Mouse (Mus musculus) kidney, postnatal 0 days (tissue): Measurements from ENCODE around the gene Pax8. TPM values are rescaled to one million over a fixed set of nuclear protein-coding genes. Genes with fewer than 3 reads are reported as not detected.

ENCODE experiments used
- ATAC-seq: fragments of 200-750 bp; cut with Nextera tagmentation; replicated peaks from 2 replicates; pipeline ENCODE4 v1.8.0; 2017; ENCODE audit warnings: low read depth, moderate number of reproducible peaks, moderate TSS enrichment, moderate library complexity; ENCODE audit not compliant: low FRiP score
- DNase-seq: peaks from one replicate; pipeline ENCODE4 v3.0.0-alpha.2; 2016; ENCODE audit warnings: low spot score
- H3K27ac ChIP-seq: fragments of 300-500 bp; sonication (generic); 2 replicates; pipeline ENCODE4 v1.5.1; 2014; ENCODE audit warnings: mild to moderate bottlenecking
- H3K27me3 ChIP-seq: fragments of 300-500 bp; sonication (generic); 2 replicates; pipeline ENCODE4 v1.6.1; 2014; ENCODE audit warnings: low read length, mixed read lengths; ENCODE audit not compliant: insufficient read depth
- H3K36me3 ChIP-seq: fragments of 300-500 bp; sonication (generic); 2 replicates; pipeline ENCODE4 v1.6.1; 2014; ENCODE audit warnings: low read length, mixed read lengths; ENCODE audit not compliant: insufficient read depth
- H3K4me1 ChIP-seq: fragments of 300-500 bp; sonication (generic); replicated peaks from 2 replicates; pipeline ENCODE4 v1.6.1; 2014; ENCODE audit warnings: antibody characterized with exemption, low read length, mixed read lengths; ENCODE audit not compliant: insufficient read depth
- H3K4me2 ChIP-seq: fragments of 300-500 bp; sonication (generic); 2 replicates; pipeline ENCODE4 v1.6.1; 2014; ENCODE audit warnings: mild to moderate bottlenecking, low read length, moderate library complexity, mixed read lengths
- H3K4me3 ChIP-seq: fragments of 300-500 bp; sonication (generic); replicated peaks from 2 replicates; pipeline ENCODE4 v1.5.1; 2014; ENCODE audit warnings: low read depth, low read length
- H3K9ac ChIP-seq: fragments of 300-500 bp; sonication (generic); 2 replicates; pipeline ENCODE4 v1.6.1; 2014; ENCODE audit warnings: low read depth, low read length
- H3K9me3 ChIP-seq: fragments of 300-500 bp; sonication (generic); replicated peaks from 2 replicates; pipeline ENCODE4 v1.6.1; 2016; ENCODE audit warnings: low read length, inconsistent platforms, mixed read lengths
- CTCF ChIP-seq: IDR thresholded peaks from 2 replicates; pipeline ENCODE4 v1.5.1; 2016; ENCODE audit warnings: antibody characterized with exemption, low read depth, mild to moderate bottlenecking, moderate library complexity
- WGBS: fragments of 180-500 bp; shearing (Covaris S2); extraction: QIAGEN DNeasy Blood & Tissue Kit; methylation state at CpG from one replicate; pipeline ENCODE4 v1.1.7; 2014; 5-methylcytosine and 5-hydroxymethylcytosine counted together
- polyA plus RNA-seq: library from polyadenylated mRNA; unstranded; fragments of >200 nt; fragmentation: Nextera tagmentation; extraction: Ambion mirVana; gene quantifications from 2 replicates; pipeline ENCODE4 v1.2.1, GENCODE M21; 2015

Gene Pax8
- polyA plus RNA-seq, 1 experiment from 2014 or later = 116 TPM

DNA sequence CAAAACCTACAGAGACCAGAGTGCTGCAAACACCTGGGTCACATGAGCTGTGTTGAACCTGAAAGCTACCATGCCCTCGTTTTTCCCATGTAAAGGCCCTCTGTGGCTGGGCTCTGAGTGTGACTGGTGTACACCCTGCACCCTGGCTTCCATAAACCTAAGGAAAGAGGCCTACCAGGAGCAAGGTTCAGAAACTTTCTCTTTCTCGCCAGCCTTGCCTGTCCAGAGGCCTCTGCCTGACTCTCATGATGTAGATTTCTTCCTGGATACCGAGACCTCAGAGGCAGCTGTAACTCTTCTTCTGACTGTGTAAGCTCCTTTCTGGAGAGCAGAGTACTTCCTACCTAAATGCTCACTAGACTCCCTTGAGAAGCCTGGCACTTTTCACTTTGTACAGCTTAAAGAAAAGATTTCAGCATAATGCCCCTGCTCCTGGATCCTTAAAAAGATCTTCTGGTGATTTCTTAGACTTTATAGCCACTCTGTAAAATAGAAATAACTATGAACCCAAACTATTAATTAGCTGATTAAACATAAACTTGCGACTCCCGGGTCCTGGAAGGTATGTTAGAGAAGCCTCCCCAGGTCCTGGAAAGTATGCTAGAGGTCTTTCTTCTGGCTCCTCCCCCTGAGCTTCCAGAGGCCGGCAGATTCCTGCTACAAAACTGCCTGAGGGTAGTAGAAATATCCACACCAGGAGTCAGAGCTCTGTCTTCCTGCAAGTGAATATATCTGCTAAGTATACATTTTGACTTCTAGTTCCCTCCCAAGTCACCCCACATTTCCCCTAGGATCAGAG is 20.1 kb downstream of the Pax8 start:
- TF ChIP-seq CTCF = no peak
- no peaks in the 10 kb centered on the region for H3K27me3 ChIP-seq
- 0 out of 2 replicates have a peak, but pooled peaks cover 8% of the 10 kb centered on the region for H3K36me3 ChIP-seq
- no peaks in the 10 kb centered on the region for H3K9me3 ChIP-seq
- no peak; the same call in 1 of the 2 replicates for ATAC-seq
- H3K27ac ChIP-seq = peak overlapping the region; percentile 86
- peak; percentile 60 for DNase-seq
- H3K4me1 ChIP-seq = peaks cover 32% of the 10 kb centered on the region
- WGBS = 12% methylated on average over 6 of the region's 6 CpGs
- peak overlapping the region; percentile 19; the same call in 1 of the 2 replicates for H3K4me2 ChIP-seq
- 0 out of 2 replicates have a peak overlapping the region, but pooled peaks have one; percentile 14 for H3K9ac ChIP-seq
- H3K4me3 ChIP-seq = no peak overlapping the region

DNA sequence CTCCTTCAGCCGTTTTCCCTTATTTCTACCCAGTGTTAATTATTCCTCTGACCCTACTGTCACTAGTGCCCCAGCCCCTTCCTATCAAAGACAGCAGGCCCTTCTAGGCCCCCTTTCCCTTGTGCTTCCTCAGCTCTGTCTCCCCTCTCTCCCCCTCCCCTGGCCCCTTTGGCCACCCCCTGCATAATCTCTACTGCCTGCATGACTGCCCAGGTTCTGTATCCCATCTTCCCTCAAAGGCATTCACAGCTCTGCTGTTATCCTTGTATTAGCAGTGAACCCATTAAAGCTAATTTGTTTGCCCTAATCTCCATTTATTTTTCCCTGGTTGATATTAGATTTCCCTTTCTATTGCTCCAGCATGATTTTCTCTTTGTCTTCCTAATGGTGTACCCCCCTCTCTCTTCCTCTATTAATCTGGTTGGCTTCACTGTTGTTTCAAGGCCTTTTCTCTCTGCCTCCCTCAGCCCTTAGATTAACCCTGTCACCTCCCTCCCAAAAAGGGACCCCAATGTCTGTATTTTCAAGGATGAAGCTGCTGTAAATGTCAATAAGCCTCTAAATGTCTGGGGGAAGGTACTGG is 20.9 kb downstream of the Pax8 start:
- peaks cover 25% of the 10 kb centered on the region for H3K4me1 ChIP-seq
- no peak overlapping the region for H3K9ac ChIP-seq
- WGBS = 42% methylated on average over 1 of the region's 1 CpGs
- no peaks in the 10 kb centered on the region for H3K27me3 ChIP-seq
- no peaks in the 10 kb centered on the region for H3K9me3 ChIP-seq
- DNase-seq (no peak), ATAC-seq (no peak)
- H3K36me3 ChIP-seq = 0 out of 2 replicates have a peak, but pooled peaks cover 8% of the 10 kb centered on the region
- TF ChIP-seq CTCF = no peak
- H3K4me3 ChIP-seq = no peak overlapping the region
- H3K4me2 ChIP-seq = peak overlapping the region; percentile 19; the same call in 1 of the 2 replicates
- H3K27ac ChIP-seq = peak overlapping the region; percentile 86

DNA sequence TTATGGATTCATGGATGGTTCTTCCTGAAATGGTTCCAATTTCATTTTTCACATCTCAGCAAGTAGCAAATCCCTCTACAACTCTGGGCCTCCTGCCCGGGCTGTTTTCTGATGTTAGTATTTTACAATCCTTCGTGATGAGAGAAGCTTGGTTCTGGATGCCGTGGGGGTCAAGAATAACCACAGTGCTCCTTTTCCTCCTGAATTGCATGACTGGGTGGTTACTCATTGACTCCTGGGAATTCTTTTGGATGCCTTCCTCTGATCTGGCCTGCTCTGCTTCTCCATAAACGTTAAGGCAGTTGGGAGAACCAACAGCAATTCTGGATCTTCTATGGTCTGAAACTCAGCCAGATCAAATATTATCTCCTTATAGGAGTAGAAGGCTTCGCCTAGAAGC is 22.2 kb downstream of the Pax8 start:
- Histone ChIP-seq H3K9ac (no peak overlapping the region), H3K9me3 (no peaks in the 10 kb centered on the region), H3K4me1 (peaks cover 25% of the 10 kb centered on the region), H3K27me3 (no peaks in the 10 kb centered on the region), H3K4me3 (no peak overlapping the region), H3K4me2 (0 out of 2 replicates have a peak overlapping the region, but pooled peaks have one; percentile 10), H3K36me3 (0 out of 2 replicates have a peak, but pooled peaks cover 8% of the 10 kb centered on the region), H3K27ac (peak overlapping the region; percentile 86)
- DNase-seq = peak; percentile 61
- TF ChIP-seq CTCF = no peak
- 45% methylated on average over 5 of the region's 5 CpGs for WGBS
- no peak; the same call in 1 of the 2 replicates for ATAC-seq

DNA sequence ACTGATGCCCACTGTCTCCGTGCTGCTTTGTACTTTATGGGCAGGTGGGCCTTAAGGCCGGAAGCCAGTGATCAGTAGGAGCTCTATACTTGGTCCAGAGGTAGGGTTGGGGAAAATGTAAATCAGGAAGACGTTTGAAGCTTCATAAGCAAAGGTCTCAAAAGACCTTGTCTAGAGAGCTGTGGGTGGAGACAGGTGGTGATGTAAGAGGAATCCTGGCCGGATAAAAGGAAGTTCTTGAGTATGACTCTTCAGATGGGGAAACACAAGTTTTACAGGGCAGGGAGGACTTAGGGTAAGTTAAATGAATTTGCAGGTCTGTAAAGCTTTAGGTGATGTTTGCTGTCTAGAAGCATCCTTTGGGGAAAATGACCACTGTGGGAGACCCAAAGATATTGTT is 26.3 kb downstream of the Pax8 start:
- H3K9me3 ChIP-seq = no peaks in the 10 kb centered on the region
- no peak for ATAC-seq
- no peak overlapping the region for H3K4me3 ChIP-seq
- no peak for TF ChIP-seq CTCF
- no peaks in the 10 kb centered on the region for H3K27me3 ChIP-seq
- 73% methylated on average over 4 of the region's 4 CpGs for WGBS
- 0 out of 2 replicates have a peak, but pooled peaks cover 5% of the 10 kb centered on the region for H3K36me3 ChIP-seq
- H3K27ac ChIP-seq = no peak overlapping the region
- no peak for DNase-seq
- H3K4me1 ChIP-seq = 0 out of 2 replicates have a peak, but pooled peaks cover 5% of the 10 kb centered on the region
- H3K9ac ChIP-seq = no peak overlapping the region
- no peak overlapping the region for H3K4me2 ChIP-seq

DNA sequence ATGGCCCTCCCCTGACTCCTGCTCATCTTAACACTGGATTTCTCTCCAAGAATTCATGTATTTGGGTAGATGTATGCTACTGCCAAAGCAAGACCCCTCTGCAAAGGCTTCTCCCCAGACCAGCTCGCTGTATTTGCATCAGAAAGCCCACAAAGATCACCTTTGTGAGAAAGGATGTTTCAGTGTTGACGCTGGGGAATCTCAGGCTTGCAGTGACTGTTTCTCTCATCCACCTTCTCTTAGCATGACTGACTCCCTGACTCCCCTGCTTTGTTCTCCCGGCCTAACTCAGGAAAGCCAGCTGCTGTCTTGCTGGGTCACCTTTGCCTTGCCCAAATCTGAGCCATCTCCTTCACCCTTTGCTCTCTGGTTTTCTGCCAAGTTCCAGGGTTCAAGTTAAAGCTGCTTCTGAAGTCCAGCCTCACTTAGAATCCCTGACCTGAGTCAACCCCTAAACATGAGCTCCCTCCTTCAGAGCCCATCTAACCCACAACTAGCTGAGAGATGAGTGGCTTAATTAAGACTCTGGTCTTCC is 32.1 kb downstream of the Pax8 start:
- ATAC-seq = no peak
- no peak overlapping the region for H3K4me2 ChIP-seq
- no peak for DNase-seq
- H3K4me1 ChIP-seq = 0 out of 2 replicates have a peak, but pooled peaks cover 2% of the 10 kb centered on the region
- no peaks in the 10 kb centered on the region for H3K27me3 ChIP-seq
- TF ChIP-seq CTCF = no peak
- no peak overlapping the region for H3K9ac ChIP-seq
- no peak overlapping the region for H3K4me3 ChIP-seq
- H3K9me3 ChIP-seq = no peaks in the 10 kb centered on the region
- H3K36me3 ChIP-seq = peaks cover 29% of the 10 kb centered on the region; the same call in 1 of the 2 replicates
- 44% methylated on average over 3 of the region's 3 CpGs for WGBS
- no peak overlapping the region; the same call in 1 of the 2 replicates for H3K27ac ChIP-seq

DNA sequence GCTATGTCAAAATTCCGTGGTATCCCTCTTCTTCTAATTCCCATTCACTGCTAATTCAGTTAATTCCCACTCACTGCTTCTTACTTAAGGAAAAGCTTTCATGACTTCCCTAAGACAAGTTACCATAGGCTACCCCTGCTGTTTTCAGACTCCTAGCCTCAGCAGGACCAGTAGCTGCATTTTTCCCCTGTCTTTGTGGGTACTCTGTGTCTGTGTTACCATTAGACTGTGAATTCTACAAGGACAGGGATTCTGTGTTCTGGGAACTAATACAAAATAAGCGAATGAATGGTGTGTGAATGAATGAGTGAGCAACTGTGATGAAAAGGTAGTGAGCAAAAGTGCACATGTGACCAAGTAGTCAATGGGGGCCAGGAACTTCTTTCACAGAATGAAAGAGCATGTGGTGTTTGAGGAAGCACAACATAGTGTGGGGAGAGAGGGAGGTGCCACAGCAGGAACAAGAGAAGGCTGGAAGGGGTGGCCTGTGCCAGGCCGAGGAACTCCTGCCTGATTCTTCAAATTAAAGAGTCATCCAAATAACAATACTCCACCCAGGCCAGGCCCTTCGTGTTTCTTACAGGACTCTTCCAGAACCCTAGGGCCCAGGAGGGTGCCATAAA is 33.0 kb downstream of the Pax8 start:
- no peak overlapping the region for H3K9ac ChIP-seq
- ATAC-seq = no peak
- DNase-seq = no peak
- no peaks in the 10 kb centered on the region for H3K9me3 ChIP-seq
- H3K36me3 ChIP-seq = peaks cover 35% of the 10 kb centered on the region; the same call in 1 of the 2 replicates
- TF ChIP-seq CTCF = no peak
- H3K27me3 ChIP-seq = no peaks in the 10 kb centered on the region
- no peak overlapping the region for H3K4me3 ChIP-seq
- H3K27ac ChIP-seq = 0 out of 2 replicates have a peak overlapping the region, but pooled peaks have one; percentile 8
- WGBS = 66% methylated on average over 4 of the region's 4 CpGs
- H3K4me1 ChIP-seq = 0 out of 2 replicates have a peak, but pooled peaks cover 2% of the 10 kb centered on the region
- no peak overlapping the region for H3K4me2 ChIP-seq
